ENCODE assay signal across 10 mouse cellular contexts in genomic region chr9:45663386-45664315, GRCm38 (mm10).
DNase-seq lines count a peak whose midpoint lies in the region; ATAC-seq and TF ChIP-seq lines count a peak whose summit lies in the region.
"Had no signal": no experiment of that assay in that cellular context is flagged by ENCODE, and none has a peak within 500 bp of the region (broad histone marks: within the 10 kb centered on the region; RNA-seq: fewer than 3 reads in every experiment).

No protein-coding gene starts in this region.

- WGBS in embryonic facial prominence, embryonic 14.5 days = 60% methylated on average over 15 of the region's 16 CpGs
- WGBS in hindbrain, embryonic 10.5 days = 63% methylated on average over 16 of the region's 16 CpGs
- WGBS in olfactory bulb, adult 2 months = 41% methylated on average over 16 of the region's 16 CpGs

- no peak for TF ChIP-seq CTCF in olfactory bulb, adult 2 months (IDR thresholded peaks at IDR 0.05; ENCODE audit: insufficient read depth, low read depth, low read length)

- ATAC-seq in embryonic facial prominence, embryonic 14.5 days (ENCODE audit: low read depth) = peak; percentile 45; the same call in 1 of the 2 replicates
- ATAC-seq in cerebellum, adult (ENCODE audit: insufficient number of reproducible peaks, low FRiP score, low TSS enrichment) = no peak

- no peaks in the 10 kb centered on the region for H3K9me3 ChIP-seq in embryonic facial prominence, embryonic 14.5 days (ENCODE audit: control insufficient read depth, low read length)
- no peaks in the 10 kb centered on the region for H3K9me3 ChIP-seq in hindbrain, embryonic 10.5 days
- H3K9me3 ChIP-seq: heart, embryonic 15.5 days; lung, embryonic 15.5 days had no signal

- TF ChIP-seq POLR2A in olfactory bulb, adult 2 months (IDR thresholded peaks at IDR 0.05; ENCODE audit: insufficient read depth, low read depth, low read length) = no peak

- intact Hi-C loops in left cerebral cortex, postnatal 14 days (cut with DNase I) = loop anchor here (5.0 kb wide), 1 partner anchor 66 kb away; no protein-coding TSS in a partner anchor
- intact Hi-C loops in gastrocnemius, postnatal 14 days (cut with DNase I; ENCODE audit: low total_unique reads) = no loop called here
- intact Hi-C loops in gastrocnemius, postnatal 36 days (cut with DNase I) = no loop called here

- no peaks in the 10 kb centered on the region for H3K36me3 ChIP-seq in embryonic facial prominence, embryonic 14.5 days (ENCODE audit: control insufficient read depth, insufficient read depth, low read length)
- no peaks in the 10 kb centered on the region for H3K36me3 ChIP-seq in hindbrain, embryonic 10.5 days
- H3K36me3 ChIP-seq: heart, embryonic 15.5 days; lung, embryonic 15.5 days had no signal

- no peak overlapping the region for H3K4me3 ChIP-seq in embryonic facial prominence, embryonic 14.5 days (ENCODE audit: low read depth, low read length)
- H3K4me3 ChIP-seq in hindbrain, embryonic 10.5 days = no peak overlapping the region
- no peak overlapping the region for H3K4me3 ChIP-seq in olfactory bulb, adult 2 months (ENCODE audit: insufficient read depth, low read depth, low read length)
- H3K4me3 ChIP-seq: heart, embryonic 15.5 days; lung, embryonic 15.5 days had no signal

- peaks cover 6% of the 10 kb centered on the region for H3K4me1 ChIP-seq in embryonic facial prominence, embryonic 14.5 days (ENCODE audit: control insufficient read depth, insufficient read depth, low read length)
- H3K4me1 ChIP-seq in hindbrain, embryonic 10.5 days (replicated peaks) = peaks cover 48% of the 10 kb centered on the region
- peaks cover 44% of the 10 kb centered on the region for H3K4me1 ChIP-seq in olfactory bulb, adult 2 months (ENCODE audit: control insufficient read depth, insufficient read depth, low read length)
- H3K4me1 ChIP-seq: heart, embryonic 15.5 days; lung, embryonic 15.5 days had no signal

- H3K4me2 ChIP-seq in embryonic facial prominence, embryonic 14.5 days (ENCODE audit: low read depth, low read length) = no peak overlapping the region
- H3K4me2 ChIP-seq: heart, embryonic 15.5 days; lung, embryonic 15.5 days had no signal

- no peaks in the 10 kb centered on the region for H3K27me3 ChIP-seq in embryonic facial prominence, embryonic 14.5 days (replicated peaks; ENCODE audit: control insufficient read depth, insufficient read depth, low read length)
- H3K27me3 ChIP-seq in hindbrain, embryonic 10.5 days (ENCODE audit: insufficient read depth, poor library complexity, severe bottlenecking) = 0 out of 2 replicates have a peak, but pooled peaks cover 3% of the 10 kb centered on the region
- H3K27me3 ChIP-seq: heart, embryonic 15.5 days; lung, embryonic 15.5 days had no signal

- H3K9ac ChIP-seq in embryonic facial prominence, embryonic 14.5 days (ENCODE audit: low read depth, low read length) = no peak overlapping the region
- H3K9ac ChIP-seq: heart, embryonic 15.5 days; lung, embryonic 15.5 days had no signal

- no peak overlapping the region; the same call in 1 of the 2 replicates for H3K27ac ChIP-seq in embryonic facial prominence, embryonic 14.5 days (replicated peaks; ENCODE audit: low read depth, low read length)
- H3K27ac ChIP-seq in hindbrain, embryonic 10.5 days = peak overlapping the region; percentile 81
- H3K27ac ChIP-seq in olfactory bulb, adult 2 months (ENCODE audit: insufficient read depth, low read depth, low read length) = peak overlapping the region; percentile 73
- H3K27ac ChIP-seq: heart, embryonic 15.5 days; lung, embryonic 15.5 days had no signal

- peak; percentile 66 for DNase-seq in embryonic facial prominence, embryonic 14.5 days (ENCODE audit: low spot score)
- no peak for DNase-seq in hindbrain, embryonic 10.5 days (ENCODE audit: low spot score)
- peak; percentile 74 to 84 for DNase-seq in left cerebral cortex, postnatal 14 days (ENCODE audit: low spot score in 2 of 2)
- DNase-seq in spleen, postnatal 36 days (ENCODE audit: low spot score in 2 of 2) = no peak
- no peak for DNase-seq in gastrocnemius, postnatal 14 days
- DNase-seq in gastrocnemius, postnatal 36 days = no peak

Comparison
In these comparisons a context has a peak if more than half of its experiments do, and no peak if none do; other contexts are left out.
1. DNase-seq: peak in embryonic facial prominence, embryonic 14.5 days (single experiment) and left cerebral cortex, postnatal 14 days (2 of 2); none in hindbrain, embryonic 10.5 days (single experiment), spleen, postnatal 36 days (0 of 2), gastrocnemius, postnatal 14 days (single experiment) and gastrocnemius, postnatal 36 days (0 of 2).